Mouse (Mus musculus): Measurements from ENCODE around the gene Ank3.

DNA sequence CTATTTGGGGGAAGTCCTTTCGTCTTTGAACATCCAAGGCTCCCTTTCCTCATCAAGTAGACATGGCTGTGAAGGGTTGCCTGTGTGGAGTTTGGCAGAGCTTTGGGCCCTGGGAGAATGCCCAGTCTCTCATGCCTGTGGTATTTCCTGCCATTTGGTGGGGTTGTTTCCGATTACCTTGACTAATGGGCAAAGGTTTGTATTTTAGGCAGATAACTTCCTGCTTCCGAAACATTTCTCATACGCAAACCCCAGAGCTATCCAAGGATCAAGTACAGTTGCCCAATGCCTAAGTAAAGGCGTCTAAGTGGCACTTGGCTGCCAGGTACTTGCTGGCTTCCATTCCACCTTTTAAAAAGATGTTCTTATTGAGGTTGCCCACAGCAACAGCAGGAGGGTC is 254.1 kb downstream of the Ank3 start:
- TF ChIP-seq CTCF (conservative IDR thresholded peaks at IDR 0.05; ENCODE audit: low read length) (no peak), NANOG (IDR thresholded peaks at IDR 0.05; ENCODE audit: borderline replicate concordance, low read length) (no peak), POU5F1 (IDR thresholded peaks at IDR 0.05; ENCODE audit: borderline replicate concordance, low read length) (no peak)

All from E14TG2a.4 (cell line).